Mouse (Mus musculus) midbrain, embryonic 14.5 days (tissue): ENCODE results near the gene Tkfc. TPM values are rescaled to one million over a fixed set of nuclear protein-coding genes. Genes with fewer than 3 reads are reported as not detected.

Experiments
- ATAC-seq: fragments of 200-750 bp; cut with Nextera tagmentation; 2 replicates; pipeline ENCODE4 v1.8.0; 2017; ENCODE audit warnings: moderate number of reproducible peaks, moderate library complexity; ENCODE audit not compliant: low FRiP score, low TSS enrichment
- DNase-seq: peaks from one replicate; pipeline ENCODE4 v3.0.0-alpha.2; 2015
- H3K27ac ChIP-seq: fragments of 300-500 bp; sonication (generic); replicated peaks from 2 replicates; pipeline ENCODE4 v1.5.1; 2014; ENCODE audit warnings: mild to moderate bottlenecking, low read depth, low read length, moderate library complexity
- H3K27me3 ChIP-seq: fragments of 300-500 bp; sonication (generic); 2 replicates; pipeline ENCODE4 v1.6.1; 2014; ENCODE audit warnings: low read length, control low read depth, mixed read lengths; ENCODE audit not compliant: control insufficient read depth, insufficient read depth
- H3K36me3 ChIP-seq: fragments of 300-500 bp; sonication (generic); 2 replicates; pipeline ENCODE4 v1.6.1; 2014; ENCODE audit warnings: low read length, control low read depth; ENCODE audit not compliant: control insufficient read depth, insufficient read depth
- H3K4me1 ChIP-seq: fragments of 300-500 bp; sonication (generic); 2 replicates; pipeline ENCODE4 v1.6.1; 2014; ENCODE audit warnings: mild to moderate bottlenecking, antibody characterized with exemption, low read length, control low read depth; ENCODE audit not compliant: control insufficient read depth, insufficient read depth
- H3K4me2 ChIP-seq: fragments of 300-500 bp; sonication (generic); 2 replicates; pipeline ENCODE4 v1.6.1; 2014; ENCODE audit warnings: mild to moderate bottlenecking, low read length, moderate library complexity
- H3K4me3 ChIP-seq: fragments of 300-500 bp; sonication (generic); replicated peaks from 2 replicates; pipeline ENCODE4 v1.5.1; 2014; ENCODE audit warnings: low read depth, low read length
- H3K9ac ChIP-seq: fragments of 300-500 bp; sonication (generic); replicated peaks from 2 replicates; pipeline ENCODE4 v1.6.1; 2014; ENCODE audit warnings: mild to moderate bottlenecking, low read length, moderate library complexity
- H3K9me3 ChIP-seq: fragments of 300-500 bp; sonication (generic); 2 replicates; pipeline ENCODE4 v1.6.1; 2016; ENCODE audit warnings: low read length, control low read depth, mixed read lengths; ENCODE audit not compliant: control insufficient read depth
- WGBS: fragments of 180-500 bp; shearing (Covaris S2); extraction: QIAGEN DNeasy Blood & Tissue Kit; methylation state at CpG from one replicate; pipeline ENCODE4 v1.1.7; 2014; 5-methylcytosine and 5-hydroxymethylcytosine counted together
- polyA plus RNA-seq: library from polyadenylated mRNA; unstranded; fragments of >200 nt; fragmentation: Nextera tagmentation; extraction: Ambion mirVana; gene quantifications from 2 replicates; pipeline ENCODE4 v1.2.1, GENCODE M21; 2014

Gene Tkfc
- polyA plus RNA-seq, 1 experiment from 2014 or later: 27.5 TPM

DNA sequence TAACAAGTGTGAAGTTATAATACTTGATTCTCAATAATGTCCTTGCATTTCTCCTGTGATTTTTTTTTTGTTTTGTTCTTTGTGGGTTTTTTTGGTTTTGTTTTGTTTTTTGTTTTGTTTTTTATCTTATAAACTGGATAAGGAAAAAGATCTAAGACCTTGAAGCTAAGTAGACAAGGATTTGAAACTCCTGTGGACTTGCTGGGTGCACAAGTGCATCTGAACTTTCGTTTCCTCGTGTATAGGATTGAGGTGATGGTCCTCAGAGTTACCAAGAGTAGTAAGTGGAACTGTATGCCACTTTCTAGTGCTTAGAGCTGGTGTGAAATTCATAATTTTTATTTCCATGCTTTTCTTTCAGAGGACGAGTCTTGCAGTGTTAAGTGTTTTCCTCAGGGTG is 25.4 kb downstream of the Tkfc start:
- Histone ChIP-seq H3K27ac (no peak overlapping the region), H3K4me1 (peaks cover 12% of the 10 kb centered on the region), H3K4me3 (no peak overlapping the region), H3K9ac (no peak overlapping the region), H3K9me3 (no peaks in the 10 kb centered on the region), H3K4me2 (no peak overlapping the region), H3K27me3 (no peaks in the 10 kb centered on the region), H3K36me3 (peaks cover 4% of the 10 kb centered on the region)
- ATAC-seq: no peak
- WGBS: 83% methylated on average over 3 of the region's 3 CpGs
- DNase-seq: no peak

DNA sequence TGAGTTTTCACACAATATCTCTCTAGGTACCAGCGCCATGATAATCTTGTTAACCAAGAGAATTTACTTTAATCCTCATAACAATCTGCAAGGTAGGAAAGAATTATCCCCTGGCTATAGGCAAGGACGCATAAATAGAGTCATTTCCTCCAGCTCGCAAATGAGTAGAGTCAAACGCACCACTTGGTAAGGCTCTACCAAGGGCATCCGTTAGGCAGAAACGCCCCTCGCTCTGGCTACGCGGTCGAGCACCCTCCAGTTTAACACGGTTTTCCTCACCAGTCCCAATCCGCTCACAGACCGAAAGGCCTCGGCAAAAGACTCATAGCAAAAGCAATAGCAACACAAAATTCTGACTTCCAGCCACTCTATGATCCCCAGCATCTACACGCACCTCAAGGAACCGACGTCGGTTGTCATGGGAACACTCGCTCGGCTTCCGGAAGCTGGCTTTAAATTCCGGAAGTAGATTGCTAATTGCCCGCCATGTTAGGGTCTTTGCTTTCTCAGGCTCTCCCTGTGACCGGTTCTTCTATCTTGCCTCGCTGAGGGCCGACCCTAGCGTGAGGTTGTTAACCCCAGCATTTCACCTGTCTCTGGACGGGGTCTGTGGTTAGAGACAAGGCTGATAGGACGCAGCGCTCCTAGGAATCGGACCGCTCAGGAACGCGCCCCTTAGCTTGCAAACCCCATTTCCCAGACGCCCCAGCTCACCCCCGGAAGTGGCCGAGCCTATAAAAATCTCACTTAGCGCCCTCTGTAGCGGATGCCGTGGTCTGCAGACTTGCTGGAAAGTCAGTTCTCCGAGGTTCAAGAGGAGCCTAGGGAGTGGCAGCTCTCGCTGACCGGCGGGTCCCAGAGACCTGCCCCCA is 28.5 kb downstream of the Tkfc start, which contains the start of the genes Cyb561a3 and Tmem138:
TSS of gene Cyb561a3 (plus strand) at position 483 of the 872 bp plus-strand sequence.
TSS of gene Tmem138 (minus strand) at position 673 of the 872 bp plus-strand sequence.
- H3K4me1 ChIP-seq: peaks cover 12% of the 10 kb centered on the region
- H3K36me3 ChIP-seq: peaks cover 34% of the 10 kb centered on the region
- H3K9me3 ChIP-seq: no peaks in the 10 kb centered on the region
- H3K27ac ChIP-seq: peak within 1 kb of the TSS; percentile 91
- H3K4me3 ChIP-seq: peak within 1 kb of the TSS; percentile 65
- peak; percentile 95 for ATAC-seq
- DNase-seq: peak; percentile 97
- H3K9ac ChIP-seq: peak within 1 kb of the TSS; percentile 65
- whole genome bisulfite sequencing: under 1% methylated on average over 44 of the region's 44 CpGs
- H3K4me2 ChIP-seq: peak within 1 kb of the TSS; percentile 86
- no peaks in the 10 kb centered on the region for H3K27me3 ChIP-seq

DNA sequence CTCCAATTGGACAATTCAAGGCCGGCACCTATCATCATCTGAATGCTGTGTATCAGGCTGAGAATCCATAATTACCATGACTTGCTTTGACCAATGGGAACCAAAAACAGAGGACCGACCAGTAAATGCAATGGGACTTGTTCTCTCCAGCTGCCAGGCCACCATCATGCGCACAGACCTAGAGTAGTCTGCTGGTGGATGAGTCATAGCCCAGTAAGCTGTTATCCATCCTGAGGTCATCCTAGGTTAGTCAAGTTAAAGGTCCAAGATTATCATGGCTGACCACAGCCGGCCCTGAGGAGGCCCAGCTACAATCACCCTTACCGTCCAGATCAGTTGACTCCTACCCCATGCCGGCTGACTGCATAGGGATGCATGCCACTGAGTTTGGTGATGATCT is 35.8 kb downstream of the Tkfc start:
- H3K27me3 ChIP-seq: no peaks in the 10 kb centered on the region
- no peak overlapping the region for H3K27ac ChIP-seq
- H3K4me1 ChIP-seq: no peaks in the 10 kb centered on the region
- peaks cover 53% of the 10 kb centered on the region for H3K36me3 ChIP-seq
- DNase-seq (no peak), ATAC-seq (no peak)
- no peak overlapping the region for H3K4me3 ChIP-seq
- no peak overlapping the region for H3K4me2 ChIP-seq
- H3K9me3 ChIP-seq: no peaks in the 10 kb centered on the region
- WGBS: 97% methylated on average over 6 of the region's 6 CpGs
- H3K9ac ChIP-seq: no peak overlapping the region

DNA sequence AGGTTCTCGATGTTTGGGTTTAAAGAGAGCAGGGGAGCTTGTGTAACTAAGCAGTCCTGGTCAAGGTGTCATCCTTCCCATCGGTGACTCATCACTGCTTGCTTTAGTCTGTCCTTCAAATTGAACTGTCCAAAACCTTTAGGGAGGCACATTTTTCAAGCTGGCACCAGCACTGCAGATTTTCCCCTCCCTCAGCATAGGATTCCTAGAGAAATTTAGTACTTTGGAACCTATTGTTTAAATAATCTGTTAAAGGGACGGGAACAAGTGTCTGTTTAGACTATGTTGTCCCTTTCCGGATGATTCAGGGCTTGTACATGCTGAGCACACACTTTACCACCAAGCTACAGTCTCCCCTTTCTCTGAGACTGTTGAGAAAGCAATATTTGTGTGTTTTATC is 40.2 kb downstream of the Tkfc start:
- Histone ChIP-seq H3K27ac (no peak overlapping the region), H3K4me2 (no peak overlapping the region), H3K4me3 (no peak overlapping the region), H3K36me3 (peaks cover 11% of the 10 kb centered on the region), H3K9me3 (no peaks in the 10 kb centered on the region), H3K27me3 (no peaks in the 10 kb centered on the region), H3K9ac (no peak overlapping the region), H3K4me1 (no peaks in the 10 kb centered on the region)
- ATAC-seq (no peak), DNase-seq (no peak)
- WGBS: 86% methylated on average over 4 of the region's 4 CpGs

- DNase-seq: no peak
- H3K27me3 ChIP-seq: no peaks in the 10 kb centered on the region
- H3K36me3 ChIP-seq: peaks cover 3% of the 10 kb centered on the region; the same call in 1 of the 2 replicates
- H3K4me3 ChIP-seq: no peak overlapping the region
- no peak overlapping the region for H3K27ac ChIP-seq
- no peaks in the 10 kb centered on the region for H3K9me3 ChIP-seq
- H3K9ac ChIP-seq: no peak overlapping the region
- WGBS: 87% methylated on average over 6 of the region's 6 CpGs
- no peak overlapping the region for H3K4me2 ChIP-seq
- no peak for ATAC-seq
- no peaks in the 10 kb centered on the region for H3K4me1 ChIP-seq
Measured at GRCm38 (mm10) chr19:10564278-10564677, 41.2 kb downstream of the Tkfc start.

DNA sequence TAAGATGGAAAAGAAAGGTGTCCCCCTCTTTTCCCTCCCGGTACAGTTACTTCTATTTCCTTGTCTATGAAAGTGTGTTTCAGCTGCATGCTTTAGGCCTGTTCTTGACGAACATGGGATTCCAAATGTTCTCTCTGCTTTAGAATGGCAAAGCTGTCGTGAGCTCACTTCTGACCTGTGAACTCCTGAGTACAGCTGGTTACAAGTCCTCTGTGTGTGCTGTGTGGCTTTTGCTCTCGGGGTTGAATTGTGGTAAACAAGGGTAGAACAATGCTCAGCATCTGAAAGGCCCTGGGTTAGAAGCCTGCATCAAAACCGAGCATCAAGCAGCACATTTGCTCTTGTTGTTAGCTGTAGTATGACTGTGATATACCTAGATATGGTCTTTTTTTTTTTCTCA is 43.1 kb downstream of the Tkfc start:
- Histone ChIP-seq H3K4me3 (no peak overlapping the region), H3K4me1 (no peaks in the 10 kb centered on the region), H3K27me3 (no peaks in the 10 kb centered on the region), H3K27ac (no peak overlapping the region), H3K9ac (no peak overlapping the region), H3K4me2 (no peak overlapping the region), H3K9me3 (no peaks in the 10 kb centered on the region), H3K36me3 (no peaks in the 10 kb centered on the region)
- WGBS: 68% methylated on average over 5 of the region's 5 CpGs
- ATAC-seq (no peak), DNase-seq (no peak)

DNA sequence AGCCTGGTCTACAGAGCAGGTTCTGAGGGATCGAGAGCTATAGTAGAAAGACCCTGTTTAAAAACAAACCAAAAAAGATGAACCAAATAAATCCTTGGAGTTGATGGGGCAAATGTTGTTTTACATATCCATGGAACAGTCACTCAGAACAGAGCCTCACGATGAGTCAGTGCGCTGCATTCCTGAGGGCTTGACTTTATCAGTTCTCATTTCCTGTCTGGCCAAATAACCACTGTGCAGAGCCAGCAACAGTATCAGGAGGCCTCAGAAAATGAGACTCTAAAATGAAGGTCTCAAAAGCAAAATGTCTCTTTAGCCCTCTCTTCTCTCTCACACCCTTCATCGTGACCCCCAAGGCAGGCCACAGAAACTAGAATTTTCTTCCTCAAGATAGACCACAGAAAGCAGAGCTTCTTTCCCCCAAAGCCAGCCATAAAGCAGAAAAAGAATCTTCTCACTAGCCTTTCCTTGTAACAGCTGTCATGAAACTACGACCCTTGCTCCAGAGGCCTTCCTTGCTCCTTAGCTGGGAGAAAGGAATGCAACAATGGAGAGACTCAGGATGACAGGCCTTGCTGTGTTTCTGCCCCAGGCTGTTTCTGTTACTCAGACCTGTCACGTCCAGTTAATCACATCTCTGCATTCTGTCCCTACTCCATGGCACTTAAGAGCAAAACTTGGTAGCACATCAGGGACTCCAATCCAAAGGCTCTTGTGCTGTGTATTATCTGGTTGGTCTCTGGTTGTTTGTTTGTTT is 43.7 kb downstream of the Tkfc start:
- ATAC-seq (no peak), DNase-seq (no peak)
- Histone ChIP-seq H3K9me3 (no peaks in the 10 kb centered on the region), H3K27ac (no peak overlapping the region), H3K27me3 (no peaks in the 10 kb centered on the region), H3K9ac (no peak overlapping the region), H3K4me3 (no peak overlapping the region), H3K4me2 (no peak overlapping the region), H3K4me1 (0 out of 2 replicates have a peak, but pooled peaks cover 3% of the 10 kb centered on the region), H3K36me3 (no peaks in the 10 kb centered on the region)
- 70% methylated on average over 6 of the region's 6 CpGs for WGBS

GRCm38 (mm10) chr19:10560108-10560507 is 45.3 kb downstream of the Tkfc start:
- no peaks in the 10 kb centered on the region for H3K27me3 ChIP-seq
- no peak for ATAC-seq
- DNase-seq: peak; percentile 37
- no peaks in the 10 kb centered on the region for H3K9me3 ChIP-seq
- no peak overlapping the region for H3K9ac ChIP-seq
- no peak overlapping the region for H3K27ac ChIP-seq
- peaks cover 10% of the 10 kb centered on the region; the same call in 1 of the 2 replicates for H3K4me1 ChIP-seq
- H3K4me3 ChIP-seq: no peak overlapping the region
- no peaks in the 10 kb centered on the region for H3K36me3 ChIP-seq
- WGBS: 36% methylated on average over 5 of the region's 5 CpGs
- H3K4me2 ChIP-seq: no peak overlapping the region
